Mouse (Mus musculus) frontal cortex, adult (tissue): ENCODE data around the gene Fam196b.

Experiments
- ATAC-seq: cut with Nextera tagmentation; 2 replicates; pipeline ENCODE4 v1.9.2; 2017; ENCODE audit warnings: mild to moderate bottlenecking, moderate library complexity, mixed read lengths; ENCODE audit not compliant: low TSS enrichment

Gene Fam196b

DNA sequence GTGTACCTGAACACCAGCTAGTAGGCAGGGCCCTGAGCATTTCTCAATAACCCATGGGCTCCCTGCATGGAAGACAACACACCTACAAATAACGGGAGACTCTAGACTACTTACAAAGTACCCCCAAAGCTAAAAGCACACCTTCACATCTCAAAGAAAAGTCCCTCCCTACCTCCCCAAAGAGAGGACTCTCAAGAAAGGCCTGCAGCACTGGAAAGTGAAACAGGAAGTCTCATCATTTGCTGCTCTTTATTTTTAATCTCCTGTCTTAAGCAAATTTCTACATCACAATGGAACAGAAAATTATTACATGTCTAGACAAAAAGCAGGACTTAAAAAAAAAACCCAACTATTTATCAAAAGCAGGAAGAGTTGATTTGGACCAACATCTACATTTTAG lies 90.7 kb downstream of the Fam196b start:
- no peak for ATAC-seq

DNA sequence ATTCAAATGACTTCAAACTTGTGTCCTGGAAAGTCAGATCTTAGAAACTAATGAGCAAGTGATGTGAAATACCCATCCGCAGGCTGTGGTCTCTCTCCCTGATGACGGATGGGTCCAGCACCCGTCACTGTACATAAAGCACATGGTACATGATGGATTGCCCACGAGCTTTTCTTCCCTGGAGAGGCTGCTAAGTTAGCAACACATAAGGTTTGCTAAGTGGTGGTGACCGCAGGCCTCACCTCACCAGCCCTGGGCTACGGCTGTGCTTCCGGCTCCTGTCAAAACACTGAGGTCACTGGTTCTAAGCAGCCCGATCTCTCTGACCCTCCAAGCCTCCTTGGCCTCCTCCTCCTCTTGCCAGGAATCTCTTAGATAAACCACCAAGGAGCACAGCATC lies 91.7 kb downstream of the Fam196b start:
- no peak for ATAC-seq

DNA sequence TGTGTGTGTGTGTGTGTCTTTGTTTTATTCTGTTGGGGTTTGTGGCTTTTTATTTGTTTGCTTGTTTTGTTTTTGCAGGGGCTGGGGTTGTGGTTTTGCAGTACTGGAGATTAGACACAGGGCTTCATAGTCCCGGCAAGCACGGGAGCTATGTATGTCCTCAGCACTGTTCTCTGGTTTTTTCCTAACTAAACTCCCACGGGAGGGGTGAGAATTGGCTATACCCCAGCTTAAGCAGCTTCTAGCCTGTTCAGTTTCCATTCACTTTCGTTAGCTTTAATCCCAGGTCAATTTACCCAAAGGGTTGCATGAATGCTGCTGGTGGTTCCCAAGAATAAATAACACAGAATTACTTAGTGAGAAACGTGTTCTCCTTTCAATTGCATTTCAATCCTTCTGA lies 92.2 kb downstream of the Fam196b start:
- no peak for ATAC-seq

DNA sequence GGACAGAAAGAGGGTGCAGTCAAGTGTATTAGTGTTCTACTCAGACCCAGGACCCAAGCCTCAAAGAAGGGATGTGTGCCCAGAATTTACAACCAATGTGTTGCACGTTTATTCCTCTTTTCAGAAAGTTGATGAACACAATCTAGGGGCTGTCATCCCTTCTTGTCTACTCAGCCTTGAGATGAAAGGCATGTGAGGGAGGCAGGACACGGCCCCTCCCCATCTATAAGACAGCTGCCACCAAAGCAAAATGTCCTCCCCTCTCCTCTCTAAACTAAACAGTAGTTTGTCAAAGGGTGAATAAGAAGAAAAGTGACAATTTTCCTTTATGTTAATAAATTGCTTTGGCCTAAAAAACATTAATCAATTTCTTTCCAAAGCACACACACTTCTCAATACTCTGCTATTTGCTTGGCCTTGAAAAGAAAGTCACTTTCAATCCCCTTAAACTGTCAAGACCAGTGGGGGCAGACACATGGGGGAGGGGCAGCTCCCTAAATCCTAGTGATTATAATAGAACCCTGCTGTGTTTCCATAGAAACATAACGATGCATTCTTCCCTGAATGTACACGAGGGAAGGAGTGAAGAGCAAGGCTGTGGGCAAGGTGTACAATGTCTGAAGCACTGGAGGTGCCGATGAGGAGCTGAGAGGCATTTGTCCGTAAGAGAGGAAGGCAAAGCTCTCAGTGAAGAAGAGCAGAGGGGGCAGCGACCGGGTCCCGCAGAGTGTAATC lies 101.4 kb downstream of the Fam196b start:
- ATAC-seq: no peak

DNA sequence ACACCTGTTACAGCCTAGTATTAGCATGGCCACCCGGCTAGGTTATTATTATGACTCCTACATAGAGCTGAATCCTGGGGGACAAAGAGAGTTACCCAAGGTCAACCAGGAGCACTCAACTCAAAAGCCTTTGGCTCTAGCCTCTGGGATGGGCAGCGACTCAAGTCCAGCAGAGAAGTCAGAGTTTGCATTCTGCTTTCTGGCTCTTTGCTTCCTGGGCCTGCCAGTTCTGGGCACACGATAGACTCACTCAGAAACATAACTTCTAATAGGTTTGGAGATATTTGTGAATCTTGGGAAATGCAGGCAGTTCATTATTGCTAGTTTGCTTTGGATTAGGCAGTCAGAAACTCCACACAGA lies 102.0 kb downstream of the Fam196b start:
- no peak for ATAC-seq

DNA sequence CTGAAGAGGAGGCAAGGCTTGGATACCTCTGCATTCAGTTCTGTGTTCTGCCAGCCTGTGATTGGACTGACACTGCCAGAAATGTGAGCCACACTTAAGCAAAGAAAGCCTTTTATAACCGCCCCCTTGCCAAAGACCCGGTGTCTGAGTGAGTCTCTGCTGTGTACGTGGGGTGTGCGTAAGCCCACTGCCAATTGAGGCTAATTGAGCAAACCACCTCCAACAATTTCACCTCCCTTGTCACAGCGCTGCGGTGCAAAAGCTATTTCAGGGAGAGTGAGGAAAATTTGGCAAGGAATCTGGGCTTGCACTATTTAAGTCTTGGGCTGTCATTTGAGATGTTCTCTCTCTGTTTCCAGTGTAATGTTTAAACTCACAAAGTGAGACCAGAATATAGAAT lies 106.4 kb downstream of the Fam196b start:
- ATAC-seq: peak; percentile 93

DNA sequence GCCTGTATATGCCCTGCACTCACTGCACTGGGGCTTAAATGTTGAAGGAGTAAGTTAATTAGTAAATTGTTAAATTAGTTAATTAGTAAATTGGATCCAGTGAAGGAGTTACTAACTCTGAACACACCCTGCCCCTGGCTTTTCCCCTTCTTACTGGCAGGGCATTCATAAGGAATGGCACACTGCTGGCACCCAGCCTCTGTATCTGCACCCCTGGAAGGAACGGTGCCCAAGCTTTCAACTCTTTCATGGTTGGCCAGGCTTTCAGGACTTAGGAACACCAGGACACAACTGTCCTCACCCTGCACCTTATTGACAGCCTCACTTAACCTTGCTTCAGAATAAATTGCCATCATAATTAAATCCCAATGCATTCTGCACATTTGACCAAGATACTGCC lies 109.9 kb downstream of the Fam196b start:
- ATAC-seq: no peak

DNA sequence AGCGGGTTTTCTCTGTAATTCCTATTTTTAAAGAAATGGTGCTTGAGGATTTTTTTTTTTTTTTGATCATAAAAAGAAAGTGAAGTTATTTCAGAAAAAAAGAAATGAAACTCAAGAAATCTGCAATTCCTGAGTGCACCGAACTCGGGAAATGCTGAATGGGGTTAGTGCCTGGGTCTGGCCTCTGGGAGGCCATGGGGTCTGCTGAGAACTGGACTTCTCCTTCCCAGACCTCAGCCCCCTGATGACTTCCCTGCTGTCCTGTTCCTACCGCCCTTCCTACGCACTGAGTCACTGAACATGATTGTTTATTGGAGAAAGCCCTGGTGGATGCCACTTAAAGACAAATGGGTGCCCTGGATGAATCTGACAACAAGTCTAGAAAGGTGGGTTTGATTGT lies 112.6 kb downstream of the Fam196b start:
- ATAC-seq: no peak

DNA sequence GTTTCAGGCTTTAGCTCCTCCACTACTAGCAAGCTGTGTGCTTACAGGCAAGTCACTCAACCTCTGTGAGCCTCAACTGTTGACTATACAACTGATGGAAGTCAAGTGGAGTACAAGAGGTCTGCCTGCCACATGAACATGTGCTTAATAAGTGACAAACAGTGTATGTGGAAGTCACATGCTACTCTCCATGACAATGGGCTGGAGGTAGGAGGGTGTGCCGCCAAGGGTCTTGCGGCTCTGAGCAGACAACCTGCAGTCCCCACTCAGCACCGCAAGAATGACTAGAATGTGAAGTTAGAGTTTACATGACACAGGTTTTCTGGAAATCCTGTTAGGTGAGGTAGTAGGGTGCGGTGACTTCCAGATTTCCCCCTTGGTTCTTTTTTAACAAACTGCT lies 116.3 kb downstream of the Fam196b start:
- no peak for ATAC-seq

DNA sequence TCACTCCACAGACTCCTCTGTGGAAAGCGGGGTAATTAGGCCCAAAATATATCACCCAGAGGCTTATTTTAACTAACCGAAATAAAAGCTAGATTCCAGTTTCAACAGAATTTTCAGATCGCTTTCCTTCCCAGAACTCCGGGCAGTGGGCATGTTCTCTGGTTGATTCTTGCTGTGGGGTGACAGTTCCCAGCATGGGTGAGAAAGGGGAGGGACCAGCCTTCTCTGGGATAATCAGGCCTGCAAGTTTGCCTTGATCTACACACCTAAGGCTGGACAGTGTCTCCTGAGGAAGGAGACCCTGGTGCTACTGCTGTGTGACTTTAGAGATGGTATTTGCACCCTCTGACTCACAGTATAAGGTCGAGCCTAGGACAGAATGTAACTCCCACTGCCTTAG lies 116.7 kb downstream of the Fam196b start:
- ATAC-seq: no peak

DNA sequence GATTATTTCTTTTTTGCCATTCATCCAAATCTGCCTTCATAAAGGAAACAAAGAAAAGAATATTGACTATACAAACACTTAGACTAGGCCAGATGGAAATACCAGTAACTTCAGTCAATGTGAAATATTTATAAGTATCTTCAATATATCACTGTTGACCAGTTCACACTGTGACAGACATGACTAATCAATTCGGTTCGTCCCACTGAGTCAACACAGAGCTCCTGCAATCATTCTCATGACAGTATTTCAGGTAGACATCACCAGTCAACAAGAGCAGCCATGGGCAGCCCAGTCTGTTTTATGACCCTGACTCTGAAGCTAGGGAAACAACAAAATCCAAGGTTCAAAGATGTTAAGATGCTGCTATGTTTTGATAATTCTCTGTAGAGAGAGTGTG lies 117.4 kb downstream of the Fam196b start:
- no peak for ATAC-seq

DNA sequence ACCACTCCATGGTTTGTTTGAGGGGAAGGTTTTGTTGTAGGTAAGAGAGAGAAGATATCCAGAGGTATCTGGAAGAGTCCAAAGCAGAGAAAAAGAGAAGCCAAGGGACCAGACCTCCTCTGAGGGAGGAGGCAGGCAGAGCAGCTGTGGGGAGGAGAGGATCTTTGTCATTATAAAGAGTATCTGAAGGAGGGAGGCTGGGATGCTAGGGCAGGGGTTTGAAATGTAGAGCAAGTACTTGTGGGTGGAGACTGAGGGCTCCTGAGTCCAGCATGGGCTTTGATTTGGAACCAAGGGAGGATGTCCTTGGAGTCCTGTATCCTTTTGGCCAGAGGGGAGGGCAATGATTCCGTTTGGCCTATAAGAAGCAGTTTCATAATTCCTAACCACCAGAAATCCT lies 122.8 kb downstream of the Fam196b start:
- no peak for ATAC-seq

DNA sequence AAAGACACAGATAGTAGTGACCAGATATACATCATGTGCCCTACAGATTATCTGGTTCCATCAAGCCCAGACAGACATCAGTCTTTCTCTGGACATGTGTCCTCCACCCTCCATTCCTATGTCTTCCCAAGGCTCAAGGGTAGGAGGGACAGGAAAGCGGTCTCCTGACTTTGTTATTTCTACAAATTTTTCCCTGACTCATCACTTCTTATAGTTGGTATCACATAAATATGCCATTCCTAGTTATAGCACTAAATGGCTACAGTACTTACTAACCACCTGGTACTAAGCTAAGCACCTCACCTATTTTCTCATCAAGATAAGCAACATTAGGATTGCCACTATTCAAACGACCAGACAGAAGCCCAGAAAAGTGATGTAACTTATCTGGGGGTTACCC lies 123.8 kb downstream of the Fam196b start:
- ATAC-seq: no peak

DNA sequence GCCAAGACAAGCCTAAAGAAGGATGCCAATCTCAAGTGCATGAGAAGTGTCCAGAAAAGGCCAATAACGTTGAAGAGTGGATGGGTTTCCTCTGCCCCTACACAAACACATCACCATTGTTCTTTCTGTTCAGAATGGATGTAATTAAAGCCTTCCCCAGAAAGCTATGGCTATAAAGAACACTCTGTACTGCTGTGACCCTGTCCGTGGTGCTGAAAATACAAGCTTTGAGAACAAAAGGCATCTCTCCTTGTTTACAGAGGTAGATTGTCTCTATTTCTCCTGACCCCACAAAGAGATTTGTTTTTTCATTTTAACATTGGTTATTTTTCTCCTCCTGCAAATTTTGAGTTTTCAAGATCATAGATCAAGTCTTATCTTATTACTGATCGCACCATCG lies 133.3 kb downstream of the Fam196b start:
- ATAC-seq: no peak

DNA sequence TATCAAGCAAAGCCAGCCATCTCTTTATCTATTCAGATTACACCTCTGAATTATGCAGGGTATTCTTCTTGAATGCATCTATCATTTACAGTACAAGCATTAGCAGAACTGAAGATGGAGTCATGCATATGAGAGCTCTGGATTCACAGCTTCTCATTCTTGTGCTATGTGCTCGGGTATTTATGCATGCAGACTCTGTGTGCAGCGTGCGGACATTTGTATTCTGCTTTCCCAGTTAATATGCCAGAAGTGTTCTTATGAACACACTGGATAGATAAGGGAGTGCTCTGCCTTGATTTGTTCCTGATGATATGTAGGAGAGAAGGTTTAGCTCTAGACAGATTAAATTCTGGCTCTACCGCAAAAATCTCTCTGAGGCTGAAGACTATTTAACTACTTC lies 135.3 kb downstream of the Fam196b start:
- no peak for ATAC-seq

DNA sequence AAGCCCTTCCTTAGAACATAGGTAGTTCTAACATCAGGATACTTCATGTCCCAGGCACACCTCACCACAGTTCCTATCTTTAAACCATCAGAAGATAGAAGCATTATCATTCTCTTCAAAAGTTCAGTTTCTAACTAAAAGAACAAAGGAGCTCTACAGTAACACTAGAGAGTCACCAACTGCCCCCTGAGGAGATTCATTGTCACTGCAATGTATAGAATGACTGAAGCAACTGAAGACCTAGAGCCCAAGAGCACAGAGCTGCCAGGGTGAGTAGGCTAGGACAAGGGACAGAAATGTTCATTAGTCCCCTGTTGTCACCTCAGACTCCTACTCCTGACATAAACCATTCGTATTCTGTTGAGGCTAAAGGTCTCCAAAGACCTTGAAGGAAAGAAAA lies 152.4 kb downstream of the Fam196b start:
- peak; percentile 72 for ATAC-seq

DNA sequence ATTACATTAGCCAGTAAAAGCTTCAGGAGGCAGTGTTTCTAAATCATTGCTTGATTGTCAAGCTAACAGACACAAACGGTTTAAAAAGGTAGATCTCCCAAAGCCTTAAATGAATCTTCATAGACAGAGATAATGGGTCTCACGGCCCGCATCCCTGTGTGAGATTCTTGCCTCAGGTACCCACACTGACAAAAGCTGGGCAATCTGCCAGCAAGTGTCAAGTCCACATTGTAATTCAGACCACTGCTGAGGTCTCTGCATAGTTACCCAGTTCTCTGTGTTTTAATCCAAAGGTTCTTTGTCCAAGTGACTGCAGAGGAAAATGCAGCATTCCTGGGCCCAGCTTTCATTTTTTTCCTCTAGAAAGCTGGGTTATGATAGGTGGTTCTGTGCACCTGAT lies 153.9 kb downstream of the Fam196b start:
- ATAC-seq: no peak

DNA sequence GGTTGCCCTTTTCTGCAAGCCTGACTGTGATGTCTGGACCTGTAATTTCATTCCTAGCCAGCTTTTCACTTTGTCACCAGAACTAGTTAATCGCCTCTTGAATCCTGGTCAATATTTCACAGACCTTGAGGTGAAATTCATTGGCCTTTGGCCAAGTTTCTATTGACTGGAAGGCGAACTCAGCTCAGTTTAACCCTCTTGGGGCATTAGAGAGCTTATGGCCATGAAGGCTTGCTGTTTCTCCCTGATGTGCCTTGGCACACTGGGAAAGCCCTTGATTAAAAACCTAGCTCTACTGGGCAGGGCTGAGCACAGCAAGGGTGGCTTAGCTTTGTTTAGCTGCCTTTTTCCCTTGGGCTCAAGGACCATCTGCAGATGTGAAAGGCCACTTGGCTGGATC lies 155.2 kb downstream of the Fam196b start:
- no peak for ATAC-seq
